ENCODE assay signal across 25 mouse cellular contexts in genomic region chr11:116228699-116229098, GRCm38 (mm10). TPM values are rescaled to one million over a fixed set of nuclear protein-coding genes. Genes with fewer than 3 reads are reported as not detected.
DNase-seq lines count a peak whose midpoint lies in the region; ATAC-seq lines count a peak whose summit lies in the region.
"Had no signal": no experiment of that assay in that cellular context is flagged by ENCODE, and none has a peak within 500 bp of the region (broad histone marks: within the 10 kb centered on the region; RNA-seq: fewer than 3 reads in every experiment).

No protein-coding gene starts in this region.

- no peak overlapping the region for H3K4me2 ChIP-seq in embryonic facial prominence, embryonic 14.5 days (ENCODE audit: low read depth, low read length)
- H3K4me2 ChIP-seq in lung, embryonic 15.5 days, result no peak overlapping the region
- H3K4me2 ChIP-seq: embryonic facial prominence, embryonic 12.5 days; forebrain, embryonic 12.5 days; hindbrain, embryonic 15.5 days had no signal

- no peak for ATAC-seq in embryonic facial prominence, embryonic 14.5 days (ENCODE audit: low read depth)
- ATAC-seq in lung, embryonic 15.5 days (ENCODE audit: borderline replicate concordance, extremely low read depth, low FRiP score, low TSS enrichment), result peak; percentile 50
- ATAC-seq: CD4-positive, CD25-positive, alpha-beta regulatory T cell, adult 4 months; forebrain, embryonic 16.5 days had no signal

- no peak overlapping the region for H3K9ac ChIP-seq in embryonic facial prominence, embryonic 14.5 days (ENCODE audit: low read depth, low read length)
- no peak overlapping the region for H3K9ac ChIP-seq in lung, embryonic 15.5 days
- H3K9ac ChIP-seq: embryonic facial prominence, embryonic 12.5 days; forebrain, embryonic 12.5 days; hindbrain, embryonic 15.5 days had no signal

- peak; percentile 38 for DNase-seq in embryonic facial prominence, embryonic 14.5 days (ENCODE audit: low spot score)
- no peak for DNase-seq in embryonic facial prominence, embryonic 10.5 days (ENCODE audit: low spot score)
- no peak for DNase-seq in lung, postnatal 36 days
- DNase-seq in urinary bladder, postnatal 14 days (ENCODE audit: low spot score), result peak; percentile 46
- DNase-seq in urinary bladder, adult 2 months (ENCODE audit: low spot score), result no peak
- DNase-seq in left cerebral cortex, postnatal 14 days (ENCODE audit: low spot score in 2 of 2), result no peak
- DNase-seq: adrenal gland, adult 8-10 months; adrenal gland, postnatal 36 days; B cell, adult 2 months; cerebellum, adult 2 months; cerebellum, postnatal 10 days; gastrocnemius, postnatal 10 days; heart, adult 18-20 months; heart, postnatal 10 days had no signal

- H3K9me3 ChIP-seq in embryonic facial prominence, embryonic 14.5 days (ENCODE audit: control insufficient read depth, low read length), result no peaks in the 10 kb centered on the region
- peaks cover 8% of the 10 kb centered on the region for H3K9me3 ChIP-seq in embryonic facial prominence, embryonic 10.5 days
- H3K9me3 ChIP-seq in lung, embryonic 15.5 days, result no peaks in the 10 kb centered on the region
- H3K9me3 ChIP-seq: embryonic facial prominence, embryonic 12.5 days; forebrain, embryonic 12.5 days; hindbrain, embryonic 15.5 days had no signal

- H3K27me3 ChIP-seq in embryonic facial prominence, embryonic 14.5 days (replicated peaks; ENCODE audit: control insufficient read depth, insufficient read depth, low read length), result peaks cover 3% of the 10 kb centered on the region
- peaks cover 61% of the 10 kb centered on the region for H3K27me3 ChIP-seq in embryonic facial prominence, embryonic 10.5 days (replicated peaks; ENCODE audit: low read depth, poor library complexity, severe bottlenecking)
- H3K27me3 ChIP-seq in lung, embryonic 15.5 days, result peaks cover 6% of the 10 kb centered on the region; the same call in 1 of the 2 replicates

- H3K27ac ChIP-seq in embryonic facial prominence, embryonic 14.5 days (replicated peaks; ENCODE audit: low read depth, low read length), result no peak overlapping the region
- no peak overlapping the region for H3K27ac ChIP-seq in embryonic facial prominence, embryonic 10.5 days (replicated peaks)
- H3K27ac ChIP-seq in lung, embryonic 15.5 days, result peak overlapping the region; percentile 73
- H3K27ac ChIP-seq: embryonic facial prominence, embryonic 12.5 days; forebrain, embryonic 12.5 days; heart, embryonic 10.5 days; hindbrain, embryonic 15.5 days had no signal

- no peaks in the 10 kb centered on the region for H3K4me1 ChIP-seq in embryonic facial prominence, embryonic 14.5 days (ENCODE audit: control insufficient read depth, insufficient read depth, low read length)
- H3K4me1 ChIP-seq in embryonic facial prominence, embryonic 10.5 days, result peaks cover 43% of the 10 kb centered on the region
- H3K4me1 ChIP-seq in lung, embryonic 15.5 days, result peaks cover 29% of the 10 kb centered on the region
- H3K4me1 ChIP-seq: forebrain, embryonic 12.5 days; hindbrain, embryonic 15.5 days had no signal

- H3K36me3 ChIP-seq in embryonic facial prominence, embryonic 14.5 days (ENCODE audit: control insufficient read depth, insufficient read depth, low read length), result no peaks in the 10 kb centered on the region
- H3K36me3 ChIP-seq in embryonic facial prominence, embryonic 10.5 days (replicated peaks), result peaks cover 9% of the 10 kb centered on the region; the same call in 1 of the 2 replicates
- peaks cover 5% of the 10 kb centered on the region; the same call in 1 of the 2 replicates for H3K36me3 ChIP-seq in lung, embryonic 15.5 days
- H3K36me3 ChIP-seq: embryonic facial prominence, embryonic 12.5 days; forebrain, embryonic 12.5 days; G1E; hindbrain, embryonic 15.5 days had no signal

- WGBS in embryonic facial prominence, embryonic 14.5 days, result 62% methylated on average over 4 of the region's 4 CpGs
- WGBS in embryonic facial prominence, embryonic 10.5 days, result 72% methylated on average over 4 of the region's 4 CpGs
- 45% methylated on average over 4 of the region's 4 CpGs for WGBS in lung, embryonic 15.5 days

- no peak overlapping the region for H3K4me3 ChIP-seq in embryonic facial prominence, embryonic 14.5 days (ENCODE audit: low read depth, low read length)
- H3K4me3 ChIP-seq in embryonic facial prominence, embryonic 10.5 days, result no peak overlapping the region
- H3K4me3 ChIP-seq in lung, embryonic 15.5 days, result no peak overlapping the region
- H3K4me3 ChIP-seq: embryonic facial prominence, embryonic 12.5 days; forebrain, embryonic 12.5 days; heart, embryonic 10.5 days; hindbrain, embryonic 15.5 days had no signal

- intact Hi-C loops in left cerebral cortex, postnatal 14 days (cut with DNase I), result loop anchor here (10.0 kb wide), 1 partner anchor 236 kb away; the partner anchor contains the start of gene Qrich2

RNA-seq across cellular contexts. Expression of gene Evpl, which starts 9.2 kb away (rescaled TPM):
- polyA plus RNA-seq in embryonic facial prominence, embryonic 14.5 days (2014; fragmentation: Nextera tagmentation; extraction: Ambion mirVana), result 9.5 and 10.1 TPM in 2 replicates
- 1.0 and 1.3 TPM in 2 replicates for polyA plus RNA-seq in embryonic facial prominence, embryonic 10.5 days (2016; fragmentation: Nextera tagmentation; extraction: Ambion mirVana)
- 5.8 and 6.4 TPM in 2 replicates for polyA plus RNA-seq in lung, embryonic 15.5 days (2015; fragmentation: Nextera tagmentation; extraction: Ambion mirVana)
- polyA plus RNA-seq in urinary bladder, adult 2 months (2012; rRNA removed), result 16.9 and 24.7 TPM in 2 replicates
- total RNA-seq in left cerebral cortex, postnatal 14 days (2021), result under 1 TPM; 0.68 to 0.97 TPM
- polyA plus RNA-seq: CD4-positive, CD25-positive, alpha-beta regulatory T cell, adult 4 months had no signal

RNA-seq across cellular contexts. Expression of gene Acox1, which starts 29.9 kb away (rescaled TPM):
- polyA plus RNA-seq in embryonic facial prominence, embryonic 14.5 days (2014; fragmentation: Nextera tagmentation; extraction: Ambion mirVana), result 29.8 and 30.8 TPM in 2 replicates
- 17.7 and 18.8 TPM in 2 replicates for polyA plus RNA-seq in embryonic facial prominence, embryonic 10.5 days (2016; fragmentation: Nextera tagmentation; extraction: Ambion mirVana)
- polyA plus RNA-seq in lung, embryonic 15.5 days (2015; fragmentation: Nextera tagmentation; extraction: Ambion mirVana), result 19.6 and 21.2 TPM in 2 replicates
- 94.7 and 106 TPM in 2 replicates for polyA plus RNA-seq in urinary bladder, adult 2 months (2012; rRNA removed)
- total RNA-seq in left cerebral cortex, postnatal 14 days (2021), result 100 to 1,000 TPM; 120 to 121 TPM

RNA-seq across cellular contexts. Expression of gene Ten1, which starts 30.0 kb away (rescaled TPM):
- polyA plus RNA-seq in embryonic facial prominence, embryonic 14.5 days (2014; fragmentation: Nextera tagmentation; extraction: Ambion mirVana), result 59.8 and 64.1 TPM in 2 replicates
- polyA plus RNA-seq in embryonic facial prominence, embryonic 10.5 days (2016; fragmentation: Nextera tagmentation; extraction: Ambion mirVana), result 62.7 and 65.6 TPM in 2 replicates
- polyA plus RNA-seq in lung, embryonic 15.5 days (2015; fragmentation: Nextera tagmentation; extraction: Ambion mirVana), result 77.5 and 78.3 TPM in 2 replicates
- polyA plus RNA-seq in urinary bladder, adult 2 months (2012; rRNA removed), result 45.1 and 57.1 TPM in 2 replicates
- 10 to 100 TPM; 41.5 to 44.0 TPM for total RNA-seq in left cerebral cortex, postnatal 14 days (2021)

RNA-seq across cellular contexts. Expression of gene Srp68, which starts 45.3 kb away (rescaled TPM):
- polyA plus RNA-seq in embryonic facial prominence, embryonic 14.5 days (2014; fragmentation: Nextera tagmentation; extraction: Ambion mirVana), result 91.9 and 92.5 TPM in 2 replicates
- 104 TPM in 2 replicates for polyA plus RNA-seq in embryonic facial prominence, embryonic 10.5 days (2016; fragmentation: Nextera tagmentation; extraction: Ambion mirVana)
- polyA plus RNA-seq in lung, embryonic 15.5 days (2015; fragmentation: Nextera tagmentation; extraction: Ambion mirVana), result 89.8 and 95.4 TPM in 2 replicates
- 75.0 and 78.3 TPM in 2 replicates for polyA plus RNA-seq in urinary bladder, adult 2 months (2012; rRNA removed)
- 10 to 100 TPM; 52.0 to 56.4 TPM for total RNA-seq in left cerebral cortex, postnatal 14 days (2021)

RNA-seq across cellular contexts. Expression of gene Galr2, which starts 52.0 kb away (rescaled TPM):
- 0.29 and 0.60 TPM in 2 replicates for polyA plus RNA-seq in embryonic facial prominence, embryonic 14.5 days (2014; fragmentation: Nextera tagmentation; extraction: Ambion mirVana)
- 0.25 and 0.39 TPM in 2 replicates for polyA plus RNA-seq in embryonic facial prominence, embryonic 10.5 days (2016; fragmentation: Nextera tagmentation; extraction: Ambion mirVana)
- 0.07 and 0.24 TPM in 2 replicates for polyA plus RNA-seq in lung, embryonic 15.5 days (2015; fragmentation: Nextera tagmentation; extraction: Ambion mirVana)
- polyA plus RNA-seq in urinary bladder, adult 2 months (2012; rRNA removed), result 9.5 and 12.9 TPM in 2 replicates
- under 1 TPM in 1 of 2 experiments, not detected in 1; 0.18 TPM for total RNA-seq in left cerebral cortex, postnatal 14 days (2021)
- total RNA-seq: adrenal gland, postnatal 36 days; heart, adult 18-20 months; heart, postnatal 10 days; hematopoietic stem cell, adult 5-6 weeks had no signal
- polyA plus RNA-seq: CD4-positive, CD25-positive, alpha-beta regulatory T cell, adult 4 months; frontal cortex, adult 2 months; G1E; heart, embryonic 14.5 days had no signal

Comparison
In these comparisons a context has a peak if more than half of its experiments do, and no peak if none do; other contexts are left out.
1. DNase-seq: peak in embryonic facial prominence, embryonic 14.5 days (single experiment) and urinary bladder, postnatal 14 days (single experiment); none in embryonic facial prominence, embryonic 10.5 days (single experiment), lung, postnatal 36 days (single experiment), urinary bladder, adult 2 months (single experiment) and left cerebral cortex, postnatal 14 days (0 of 2).